In genomic region chr11:40394283-40394758, GRCm38 (mm10) we compare ENCODE assay signal across 16 mouse cellular contexts.
DNase-seq lines count a peak whose midpoint lies in the region; ATAC-seq and TF ChIP-seq lines count a peak whose summit lies in the region.
"Had no signal": no experiment of that assay in that cellular context is flagged by ENCODE, and none has a peak within 500 bp of the region (broad histone marks: within the 10 kb centered on the region; RNA-seq: fewer than 3 reads in every experiment).

No protein-coding gene starts in this region.

- ATAC-seq in forebrain, embryonic 12.5 days (ENCODE audit: low FRiP score): peak; percentile 66
- peak; percentile 4; the same call in 1 of the 2 replicates for ATAC-seq in midbrain, embryonic 12.5 days (ENCODE audit: low FRiP score, low read depth)
- no peak for ATAC-seq in midbrain, postnatal 0 days (ENCODE audit: low FRiP score)
- 0 out of 2 replicates have a peak, but pooled peaks have one; percentile 19 for ATAC-seq in forebrain, embryonic 16.5 days
- no peak for ATAC-seq in midbrain, embryonic 15.5 days (replicated peaks)
- ATAC-seq: inflammation-experienced regulatory T-cells, adult 6 months had no signal

- no peak overlapping the region for H3K4me2 ChIP-seq in forebrain, embryonic 12.5 days
- H3K4me2 ChIP-seq in midbrain, embryonic 12.5 days (replicated peaks): no peak overlapping the region
- H3K4me2 ChIP-seq in midbrain, postnatal 0 days (ENCODE audit: low read depth, low read length, poor library complexity, severe bottlenecking): no peak overlapping the region
- H3K4me2 ChIP-seq in forebrain, embryonic 16.5 days (ENCODE audit: low read length): no peak overlapping the region
- 0 out of 2 replicates have a peak overlapping the region, but pooled peaks have one; percentile 22 for H3K4me2 ChIP-seq in midbrain, embryonic 15.5 days
- H3K4me2 ChIP-seq: heart, embryonic 15.5 days; liver, embryonic 13.5 days had no signal

- no peak for TF ChIP-seq CTCF in midbrain, postnatal 0 days (IDR thresholded peaks at IDR 0.05)

- H3K27ac ChIP-seq in forebrain, embryonic 12.5 days: no peak overlapping the region
- no peak overlapping the region for H3K27ac ChIP-seq in forebrain, embryonic 10.5 days
- H3K27ac ChIP-seq in midbrain, embryonic 12.5 days (replicated peaks): no peak overlapping the region
- no peak overlapping the region for H3K27ac ChIP-seq in midbrain, postnatal 0 days (ENCODE audit: low read depth, low read length)
- H3K27ac ChIP-seq in forebrain, embryonic 16.5 days (ENCODE audit: low read length): no peak overlapping the region
- H3K27ac ChIP-seq in midbrain, embryonic 15.5 days: peak overlapping the region; percentile 68; the same call in 1 of the 2 replicates
- H3K27ac ChIP-seq: heart, embryonic 15.5 days; liver, embryonic 13.5 days had no signal

- DNase-seq in forebrain, embryonic 10.5 days (ENCODE audit: extremely low spot score, low spot score): no peak
- no peak for DNase-seq in midbrain, postnatal 0 days (ENCODE audit: low spot score)
- DNase-seq in layer of hippocampus, adult 18-20 months (ENCODE audit: low spot score in 2 of 2): no peak
- DNase-seq in adrenal gland, postnatal 25 days: no peak
- DNase-seq: adrenal gland, adult 8-10 months; cerebellum, postnatal 14 days; kidney, postnatal 25 days; liver, embryonic 13.5 days; lung, postnatal 10 days had no signal

- H3K4me3 ChIP-seq in forebrain, embryonic 12.5 days (replicated peaks): no peak overlapping the region
- no peak overlapping the region for H3K4me3 ChIP-seq in forebrain, embryonic 10.5 days
- H3K4me3 ChIP-seq in midbrain, embryonic 12.5 days: no peak overlapping the region
- H3K4me3 ChIP-seq in midbrain, postnatal 0 days (ENCODE audit: low read depth, low read length): no peak overlapping the region
- no peak overlapping the region for H3K4me3 ChIP-seq in forebrain, embryonic 16.5 days (replicated peaks; ENCODE audit: low read length)
- no peak overlapping the region for H3K4me3 ChIP-seq in midbrain, embryonic 15.5 days
- H3K4me3 ChIP-seq: heart, embryonic 15.5 days; liver, embryonic 13.5 days had no signal

- WGBS in forebrain, embryonic 12.5 days: 45% methylated on average over 4 of the region's 4 CpGs
- WGBS in forebrain, embryonic 10.5 days: 79% methylated on average over 4 of the region's 4 CpGs
- 45% methylated on average over 4 of the region's 4 CpGs for whole genome bisulfite sequencing in midbrain, embryonic 12.5 days
- 48% methylated on average over 4 of the region's 4 CpGs for WGBS in midbrain, postnatal 0 days
- 21% methylated on average over 4 of the region's 4 CpGs for WGBS in forebrain, embryonic 16.5 days
- WGBS in midbrain, embryonic 15.5 days: 27% methylated on average over 4 of the region's 4 CpGs

- H3K9me3 ChIP-seq in forebrain, embryonic 12.5 days: no peaks in the 10 kb centered on the region
- no peaks in the 10 kb centered on the region for H3K9me3 ChIP-seq in forebrain, embryonic 10.5 days
- no peaks in the 10 kb centered on the region for H3K9me3 ChIP-seq in midbrain, embryonic 12.5 days
- H3K9me3 ChIP-seq in midbrain, postnatal 0 days (ENCODE audit: low read length): no peaks in the 10 kb centered on the region
- no peaks in the 10 kb centered on the region for H3K9me3 ChIP-seq in forebrain, embryonic 16.5 days (ENCODE audit: control insufficient read depth, low read length)
- H3K9me3 ChIP-seq in midbrain, embryonic 15.5 days: no peaks in the 10 kb centered on the region
- H3K9me3 ChIP-seq: embryonic facial prominence, embryonic 15.5 days; heart, embryonic 15.5 days; liver, embryonic 13.5 days had no signal

- no peaks in the 10 kb centered on the region for H3K27me3 ChIP-seq in forebrain, embryonic 12.5 days
- no peaks in the 10 kb centered on the region for H3K27me3 ChIP-seq in forebrain, embryonic 10.5 days (ENCODE audit: poor library complexity, severe bottlenecking)
- H3K27me3 ChIP-seq in midbrain, embryonic 12.5 days: no peaks in the 10 kb centered on the region
- H3K27me3 ChIP-seq in midbrain, postnatal 0 days (ENCODE audit: insufficient read depth, low read length): no peaks in the 10 kb centered on the region
- no peaks in the 10 kb centered on the region for H3K27me3 ChIP-seq in forebrain, embryonic 16.5 days (replicated peaks; ENCODE audit: control insufficient read depth, insufficient read depth, low read length)
- no peaks in the 10 kb centered on the region for H3K27me3 ChIP-seq in midbrain, embryonic 15.5 days (replicated peaks)
- H3K27me3 ChIP-seq: embryonic facial prominence, embryonic 15.5 days; heart, embryonic 15.5 days; liver, embryonic 13.5 days had no signal

- no peaks in the 10 kb centered on the region for H3K36me3 ChIP-seq in forebrain, embryonic 12.5 days (replicated peaks)
- H3K36me3 ChIP-seq in forebrain, embryonic 10.5 days (replicated peaks): no peaks in the 10 kb centered on the region
- no peaks in the 10 kb centered on the region for H3K36me3 ChIP-seq in midbrain, embryonic 12.5 days
- no peaks in the 10 kb centered on the region for H3K36me3 ChIP-seq in midbrain, postnatal 0 days (ENCODE audit: insufficient read depth, low read length)
- H3K36me3 ChIP-seq in forebrain, embryonic 16.5 days (ENCODE audit: control insufficient read depth, insufficient read depth): no peaks in the 10 kb centered on the region
- H3K36me3 ChIP-seq in midbrain, embryonic 15.5 days (replicated peaks): no peaks in the 10 kb centered on the region
- H3K36me3 ChIP-seq: embryonic facial prominence, embryonic 15.5 days; heart, embryonic 15.5 days; liver, embryonic 13.5 days had no signal

- peaks cover 16% of the 10 kb centered on the region for H3K4me1 ChIP-seq in forebrain, embryonic 12.5 days
- H3K4me1 ChIP-seq in forebrain, embryonic 10.5 days: peaks cover 13% of the 10 kb centered on the region
- peaks cover 11% of the 10 kb centered on the region; the same call in 1 of the 2 replicates for H3K4me1 ChIP-seq in midbrain, embryonic 12.5 days
- no peaks in the 10 kb centered on the region for H3K4me1 ChIP-seq in midbrain, postnatal 0 days (ENCODE audit: insufficient read depth, low read length)
- H3K4me1 ChIP-seq in forebrain, embryonic 16.5 days (replicated peaks; ENCODE audit: control insufficient read depth, insufficient read depth, low read length): peaks cover 15% of the 10 kb centered on the region
- peaks cover 16% of the 10 kb centered on the region for H3K4me1 ChIP-seq in midbrain, embryonic 15.5 days
- H3K4me1 ChIP-seq: heart, embryonic 15.5 days; liver, embryonic 13.5 days had no signal

- no peak overlapping the region for H3K9ac ChIP-seq in forebrain, embryonic 12.5 days
- H3K9ac ChIP-seq in midbrain, embryonic 12.5 days (replicated peaks): no peak overlapping the region
- no peak overlapping the region for H3K9ac ChIP-seq in midbrain, postnatal 0 days (replicated peaks; ENCODE audit: low read length, poor library complexity, severe bottlenecking)
- H3K9ac ChIP-seq in forebrain, embryonic 16.5 days (replicated peaks; ENCODE audit: low read depth, low read length): no peak overlapping the region
- H3K9ac ChIP-seq in midbrain, embryonic 15.5 days: no peak overlapping the region
- H3K9ac ChIP-seq: embryonic facial prominence, embryonic 15.5 days; heart, embryonic 15.5 days; liver, embryonic 13.5 days had no signal

Comparison
In these comparisons a context has a peak if more than half of its experiments do, and no peak if none do; other contexts are left out.
1. ATAC-seq: peak in forebrain, embryonic 12.5 days (single experiment), midbrain, embryonic 12.5 days (single experiment) and forebrain, embryonic 16.5 days (single experiment); none in midbrain, postnatal 0 days (single experiment) and midbrain, embryonic 15.5 days (single experiment).